Mouse (Mus musculus): ENCODE results near the gene Lrrc30. TPM values are rescaled to one million over a fixed set of nuclear protein-coding genes. Genes with fewer than 3 reads are reported as not detected.

The Lrrc30 gene
- 0.25 TPM in 1 of 2 replicates, not detected in the other for polyA plus RNA-seq (2015; fragmentation: Nextera tagmentation; extraction: Ambion mirVana)

DNA sequence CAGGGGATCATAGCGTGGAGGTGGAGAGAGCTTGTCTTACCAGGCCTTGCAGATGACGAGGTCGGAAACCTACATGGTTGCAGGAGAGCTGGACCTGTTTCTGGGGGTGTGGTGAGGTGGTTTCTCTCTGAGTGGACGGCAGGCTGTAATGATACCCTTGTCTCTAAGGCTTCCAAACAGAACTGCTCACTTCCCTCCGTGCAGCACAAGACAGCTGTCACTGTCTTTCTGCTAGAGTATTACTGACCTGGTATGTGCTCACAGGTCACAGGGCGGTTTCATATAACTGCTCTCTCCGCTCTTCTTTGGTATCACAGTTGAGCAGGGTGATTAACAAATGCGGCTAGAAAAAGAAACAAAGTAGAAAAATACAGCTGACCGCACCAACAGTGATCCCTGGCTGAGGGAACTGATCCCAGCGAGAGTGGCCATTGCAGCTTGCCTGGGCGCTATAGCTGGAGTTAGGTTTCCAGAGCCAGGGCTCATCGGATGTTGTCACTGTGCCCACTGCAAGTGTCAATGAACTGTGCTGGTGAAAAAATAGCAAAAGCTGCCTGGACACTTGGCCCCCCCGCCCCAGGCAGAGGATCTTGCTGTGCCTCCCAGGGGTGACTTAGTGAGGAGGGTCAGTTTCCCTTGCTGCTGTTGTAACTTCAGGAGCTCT lies at the start of gene Lrrc30:
Gene Lrrc30 (minus strand): TSS at position 48 of the 664 bp plus-strand sequence.
- Histone ChIP-seq H3K4me3 (replicated peaks; ENCODE audit: low read length) (no peak within 1 kb of the TSS), H3K27ac (ENCODE audit: low read length) (no peak within 1 kb of the TSS), H3K9me3 (replicated peaks; ENCODE audit: control insufficient read depth, low read length) (no peaks in the 10 kb centered on the region), H3K4me1 (ENCODE audit: control insufficient read depth, insufficient read depth, low read length) (peaks cover 4% of the 10 kb centered on the region; the same call in 1 of the 2 replicates), H3K36me3 (ENCODE audit: control insufficient read depth, insufficient read depth, low read length) (no peaks in the 10 kb centered on the region), H3K27me3 (ENCODE audit: control insufficient read depth, insufficient read depth, low read length) (no peaks in the 10 kb centered on the region), H3K9ac (ENCODE audit: low read length) (no peak within 1 kb of the TSS), H3K4me2 (ENCODE audit: low read depth, low read length) (no peak within 1 kb of the TSS)
- WGBS = 69% methylated on average over 13 of the region's 13 CpGs
- no peak for ATAC-seq (ENCODE audit: insufficient read depth, low FRiP score)

GRCm38 (mm10) chr17:67681084-67681483 lies 48.6 kb upstream of the Lrrc30 start:
- Histone ChIP-seq H3K36me3 (ENCODE audit: control insufficient read depth, insufficient read depth, low read length) (no peaks in the 10 kb centered on the region), H3K4me3 (replicated peaks; ENCODE audit: low read length) (no peak overlapping the region), H3K27me3 (ENCODE audit: control insufficient read depth, insufficient read depth, low read length) (no peaks in the 10 kb centered on the region), H3K4me1 (ENCODE audit: control insufficient read depth, insufficient read depth, low read length) (0 out of 2 replicates have a peak, but pooled peaks cover 6% of the 10 kb centered on the region), H3K9me3 (replicated peaks; ENCODE audit: control insufficient read depth, low read length) (no peaks in the 10 kb centered on the region), H3K4me2 (ENCODE audit: low read depth, low read length) (no peak overlapping the region), H3K27ac (ENCODE audit: low read length) (no peak overlapping the region), H3K9ac (ENCODE audit: low read length) (no peak overlapping the region)
- 49% methylated on average over 6 of the region's 6 CpGs for WGBS
- ATAC-seq (ENCODE audit: insufficient read depth, low FRiP score) = no peak

DNA sequence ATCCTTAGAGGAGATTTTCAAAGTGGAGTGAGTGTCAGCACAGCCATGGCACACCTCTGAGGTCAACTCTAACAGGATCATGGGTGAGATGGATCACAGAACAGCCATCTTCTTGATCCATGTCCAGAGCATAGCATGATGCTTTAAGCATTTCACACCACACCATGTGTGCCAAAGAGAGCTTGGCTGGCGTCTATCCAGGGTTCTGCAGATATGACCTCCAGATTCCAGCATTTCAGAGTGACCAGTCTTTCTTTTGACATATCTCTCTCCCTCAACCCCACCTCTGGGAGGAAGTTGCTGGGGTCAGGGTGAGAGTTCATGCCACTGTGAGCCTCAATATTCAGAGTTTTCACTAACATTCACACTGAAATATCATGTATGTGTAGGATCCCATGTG lies 46.1 kb upstream of the Lrrc30 start:
- H3K27me3 ChIP-seq (ENCODE audit: control insufficient read depth, insufficient read depth, low read length) = no peaks in the 10 kb centered on the region
- no peaks in the 10 kb centered on the region for H3K36me3 ChIP-seq (ENCODE audit: control insufficient read depth, insufficient read depth, low read length)
- no peak overlapping the region for H3K4me3 ChIP-seq (replicated peaks; ENCODE audit: low read length)
- no peak overlapping the region for H3K27ac ChIP-seq (ENCODE audit: low read length)
- no peak for ATAC-seq (ENCODE audit: insufficient read depth, low FRiP score)
- no peaks in the 10 kb centered on the region for H3K4me1 ChIP-seq (ENCODE audit: control insufficient read depth, insufficient read depth, low read length)
- 86% methylated on average over 1 of the region's 1 CpGs for WGBS
- no peak overlapping the region for H3K9ac ChIP-seq (ENCODE audit: low read length)
- H3K4me2 ChIP-seq (ENCODE audit: low read depth, low read length) = no peak overlapping the region
- H3K9me3 ChIP-seq (replicated peaks; ENCODE audit: control insufficient read depth, low read length) = no peaks in the 10 kb centered on the region

GRCm38 (mm10) chr17:67667981-67668380 lies 35.5 kb upstream of the Lrrc30 start:
- no peaks in the 10 kb centered on the region for H3K4me1 ChIP-seq (ENCODE audit: control insufficient read depth, insufficient read depth, low read length)
- ATAC-seq (ENCODE audit: insufficient read depth, low FRiP score) = peak; percentile 60; the same call in 1 of the 2 replicates
- no peak overlapping the region for H3K9ac ChIP-seq (ENCODE audit: low read length)
- H3K4me3 ChIP-seq (replicated peaks; ENCODE audit: low read length) = no peak overlapping the region
- no peaks in the 10 kb centered on the region for H3K27me3 ChIP-seq (ENCODE audit: control insufficient read depth, insufficient read depth, low read length)
- no peaks in the 10 kb centered on the region for H3K9me3 ChIP-seq (replicated peaks; ENCODE audit: control insufficient read depth, low read length)
- H3K27ac ChIP-seq (ENCODE audit: low read length) = no peak overlapping the region
- 10% methylated on average over 3 of the region's 3 CpGs for WGBS
- H3K4me2 ChIP-seq (ENCODE audit: low read depth, low read length) = no peak overlapping the region
- H3K36me3 ChIP-seq (ENCODE audit: control insufficient read depth, insufficient read depth, low read length) = no peaks in the 10 kb centered on the region

- Histone ChIP-seq H3K9me3 (replicated peaks; ENCODE audit: control insufficient read depth, low read length) (no peaks in the 10 kb centered on the region), H3K4me3 (replicated peaks; ENCODE audit: low read length) (no peak overlapping the region), H3K27me3 (ENCODE audit: control insufficient read depth, insufficient read depth, low read length) (no peaks in the 10 kb centered on the region), H3K9ac (ENCODE audit: low read length) (no peak overlapping the region), H3K4me2 (ENCODE audit: low read depth, low read length) (no peak overlapping the region), H3K4me1 (ENCODE audit: control insufficient read depth, insufficient read depth, low read length) (no peaks in the 10 kb centered on the region), H3K36me3 (ENCODE audit: control insufficient read depth, insufficient read depth, low read length) (no peaks in the 10 kb centered on the region), H3K27ac (ENCODE audit: low read length) (no peak overlapping the region)
- ATAC-seq (ENCODE audit: insufficient read depth, low FRiP score) = no peak
- 63% methylated on average over 5 of the region's 5 CpGs for WGBS
Observed at GRCm38 (mm10) chr17:67666981-67667380, 34.5 kb upstream of the Lrrc30 start.

DNA sequence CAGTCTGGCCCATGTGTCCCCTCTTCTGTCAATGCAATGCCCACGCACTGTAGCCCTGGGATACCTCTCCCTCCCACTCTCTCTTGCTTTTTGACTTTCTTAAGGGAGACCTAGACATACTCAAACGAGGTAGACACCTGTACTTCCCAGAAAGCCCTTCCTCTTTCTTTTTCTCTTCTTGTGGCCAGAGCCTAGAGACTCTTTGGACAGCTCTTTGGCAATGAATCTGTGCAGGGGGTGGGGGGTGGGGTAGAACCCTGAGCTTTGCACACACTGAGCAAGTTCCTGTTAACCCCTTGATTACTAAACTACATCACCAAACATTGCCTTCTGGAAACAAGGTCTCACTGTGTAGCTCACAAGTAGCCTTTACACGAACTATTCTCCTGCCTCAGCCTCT lies 31.8 kb upstream of the Lrrc30 start:
- H3K4me2 ChIP-seq (ENCODE audit: low read depth, low read length) = no peak overlapping the region
- WGBS = 69% methylated on average over 3 of the region's 3 CpGs
- no peaks in the 10 kb centered on the region for H3K36me3 ChIP-seq (ENCODE audit: control insufficient read depth, insufficient read depth, low read length)
- H3K9ac ChIP-seq (ENCODE audit: low read length) = no peak overlapping the region
- no peak for ATAC-seq (ENCODE audit: insufficient read depth, low FRiP score)
- no peaks in the 10 kb centered on the region for H3K4me1 ChIP-seq (ENCODE audit: control insufficient read depth, insufficient read depth, low read length)
- no peaks in the 10 kb centered on the region for H3K9me3 ChIP-seq (replicated peaks; ENCODE audit: control insufficient read depth, low read length)
- no peak overlapping the region for H3K27ac ChIP-seq (ENCODE audit: low read length)
- H3K4me3 ChIP-seq (replicated peaks; ENCODE audit: low read length) = no peak overlapping the region
- no peaks in the 10 kb centered on the region for H3K27me3 ChIP-seq (ENCODE audit: control insufficient read depth, insufficient read depth, low read length)

- Histone ChIP-seq H3K9ac (ENCODE audit: low read length) (no peak overlapping the region), H3K4me1 (ENCODE audit: control insufficient read depth, insufficient read depth, low read length) (no peaks in the 10 kb centered on the region), H3K4me3 (replicated peaks; ENCODE audit: low read length) (no peak overlapping the region), H3K36me3 (ENCODE audit: control insufficient read depth, insufficient read depth, low read length) (no peaks in the 10 kb centered on the region), H3K27me3 (ENCODE audit: control insufficient read depth, insufficient read depth, low read length) (no peaks in the 10 kb centered on the region), H3K27ac (ENCODE audit: low read length) (no peak overlapping the region), H3K4me2 (ENCODE audit: low read depth, low read length) (no peak overlapping the region), H3K9me3 (replicated peaks; ENCODE audit: control insufficient read depth, low read length) (no peaks in the 10 kb centered on the region)
- ATAC-seq (ENCODE audit: insufficient read depth, low FRiP score) = 0 out of 2 replicates have a peak, but pooled peaks have one; percentile 33
- 12% methylated on average over 4 of the region's 4 CpGs for WGBS
Observed at GRCm38 (mm10) chr17:67651506-67651905, 19.0 kb upstream of the Lrrc30 start.

DNA sequence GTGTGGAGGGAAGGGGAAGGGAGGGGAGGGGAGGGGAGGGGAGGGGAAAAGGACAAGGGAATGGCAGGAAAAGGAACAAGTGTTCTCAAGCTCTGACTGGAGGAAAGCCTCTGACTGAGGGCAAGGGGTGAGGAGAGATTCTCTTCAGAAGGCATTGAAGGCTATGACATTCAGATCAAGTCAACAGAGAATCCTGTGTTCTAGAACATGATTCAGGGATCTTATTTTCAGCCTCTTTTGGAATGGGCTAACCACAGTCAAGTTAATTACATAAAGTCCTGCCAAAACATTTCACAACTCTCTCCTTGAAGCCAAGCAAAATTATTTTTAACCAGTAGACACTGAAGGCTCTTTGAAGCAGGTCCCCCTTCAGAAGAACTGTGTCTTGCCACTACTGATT lies 9.1 kb upstream of the Lrrc30 start:
- no peak for ATAC-seq (ENCODE audit: insufficient read depth, low FRiP score)
- no peaks in the 10 kb centered on the region for H3K9me3 ChIP-seq (replicated peaks; ENCODE audit: control insufficient read depth, low read length)
- H3K27ac ChIP-seq (ENCODE audit: low read length) = no peak overlapping the region
- H3K4me3 ChIP-seq (replicated peaks; ENCODE audit: low read length) = no peak overlapping the region
- no peak overlapping the region for H3K9ac ChIP-seq (ENCODE audit: low read length)
- H3K4me2 ChIP-seq (ENCODE audit: low read depth, low read length) = no peak overlapping the region
- H3K4me1 ChIP-seq (ENCODE audit: control insufficient read depth, insufficient read depth, low read length) = no peaks in the 10 kb centered on the region
- H3K27me3 ChIP-seq (ENCODE audit: control insufficient read depth, insufficient read depth, low read length) = no peaks in the 10 kb centered on the region
- no peaks in the 10 kb centered on the region for H3K36me3 ChIP-seq (ENCODE audit: control insufficient read depth, insufficient read depth, low read length)

DNA sequence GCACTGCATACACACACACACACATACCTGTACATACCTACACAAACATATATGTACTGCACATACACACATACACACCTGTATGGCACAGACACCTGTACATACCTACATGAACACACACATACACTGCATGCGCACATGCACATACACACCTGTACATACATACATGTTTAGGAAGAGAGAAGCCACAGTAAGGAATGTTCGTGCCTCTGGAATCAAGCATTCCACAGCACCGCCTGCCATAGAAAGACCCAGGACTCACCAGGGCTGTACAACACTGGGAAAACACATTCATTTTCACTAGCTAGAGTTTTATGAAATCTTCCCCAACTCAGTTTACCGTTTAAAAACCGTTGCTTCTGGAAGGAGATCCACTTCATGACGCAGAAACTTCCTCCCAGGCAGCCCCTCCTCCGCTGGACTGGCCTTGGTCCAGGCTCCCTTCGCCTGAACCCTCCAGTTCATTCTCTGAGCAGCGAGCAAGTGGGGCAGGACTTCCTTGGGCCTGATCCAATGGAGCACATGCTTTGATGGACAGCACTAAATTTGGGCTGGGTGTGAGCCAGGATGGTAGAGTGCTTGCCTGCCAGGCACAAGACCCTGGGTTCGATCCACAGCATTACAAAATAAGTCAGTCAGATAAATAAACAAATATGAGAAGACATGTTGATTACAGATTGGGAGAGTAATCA lies 5.7 kb upstream of the Lrrc30 start:
- H3K4me1 ChIP-seq (ENCODE audit: control insufficient read depth, insufficient read depth, low read length) = no peaks in the 10 kb centered on the region
- H3K36me3 ChIP-seq (ENCODE audit: control insufficient read depth, insufficient read depth, low read length) = no peaks in the 10 kb centered on the region
- H3K4me3 ChIP-seq (replicated peaks; ENCODE audit: low read length) = no peak overlapping the region
- no peak for ATAC-seq (ENCODE audit: insufficient read depth, low FRiP score)
- no peak overlapping the region for H3K4me2 ChIP-seq (ENCODE audit: low read depth, low read length)
- no peak overlapping the region for H3K27ac ChIP-seq (ENCODE audit: low read length)
- WGBS = 57% methylated on average over 10 of the region's 10 CpGs
- no peak overlapping the region for H3K9ac ChIP-seq (ENCODE audit: low read length)
- no peaks in the 10 kb centered on the region for H3K9me3 ChIP-seq (replicated peaks; ENCODE audit: control insufficient read depth, low read length)
- H3K27me3 ChIP-seq (ENCODE audit: control insufficient read depth, insufficient read depth, low read length) = no peaks in the 10 kb centered on the region

All from stomach, embryonic 16.5 days (tissue).